Mouse (Mus musculus) hindbrain, embryonic 12.5 days (tissue): ENCODE data around the gene Shcbp1l. TPM values are rescaled to one million over a fixed set of nuclear protein-coding genes. Genes with fewer than 3 reads are reported as not detected.

Experiments used
- ATAC-seq: fragments of 200-750 bp; cut with Nextera tagmentation; 2 replicates; pipeline ENCODE4 v1.8.0; 2017; ENCODE audit warnings: moderate TSS enrichment; ENCODE audit not compliant: low FRiP score
- H3K27ac ChIP-seq: fragments of 300-500 bp; sonication (generic); 2 replicates; pipeline ENCODE4 v1.5.1; 2016; ENCODE audit warnings: mild to moderate bottlenecking
- H3K27me3 ChIP-seq: fragments of 300-500 bp; sonication (generic); 2 replicates; pipeline ENCODE4 v1.6.1; 2016; ENCODE audit warnings: mild to moderate bottlenecking
- H3K36me3 ChIP-seq: fragments of 300-500 bp; sonication (generic); 2 replicates; pipeline ENCODE4 v1.6.1; 2016; ENCODE audit warnings: mild to moderate bottlenecking
- H3K4me1 ChIP-seq: fragments of 300-500 bp; sonication (generic); 2 replicates; pipeline ENCODE4 v1.6.1; 2016
- H3K4me2 ChIP-seq: fragments of 300-500 bp; sonication (generic); replicated peaks from 2 replicates; pipeline ENCODE4 v1.6.1; 2016; ENCODE audit warnings: mild to moderate bottlenecking
- H3K4me3 ChIP-seq: fragments of 300-500 bp; sonication (generic); 2 replicates; pipeline ENCODE4 v1.5.1; 2016; ENCODE audit warnings: mild to moderate bottlenecking
- H3K9ac ChIP-seq: fragments of 300-500 bp; sonication (generic); 2 replicates; pipeline ENCODE4 v1.6.1; 2016; ENCODE audit warnings: mild to moderate bottlenecking, moderate library complexity
- H3K9me3 ChIP-seq: fragments of 300-500 bp; sonication (generic); replicated peaks from 2 replicates; pipeline ENCODE4 v1.6.1; 2016; ENCODE audit warnings: mild to moderate bottlenecking
- WGBS: fragments of 180-500 bp; shearing (Covaris S2); methylation state at CpG from one replicate; pipeline ENCODE4 v1.1.7; 2016; 5-methylcytosine and 5-hydroxymethylcytosine counted together
- polyA plus RNA-seq: library from polyadenylated mRNA; unstranded; fragments of >200 nt; fragmentation: Nextera tagmentation; extraction: Ambion mirVana; gene quantifications from 2 replicates; pipeline ENCODE4 v1.2.1, GENCODE M21; 2016

Gene Shcbp1l
- polyA plus RNA-seq, 1 experiment from 2014 or later = 0.39 TPM

GRCm38 (mm10) chr1:153493338-153493737 lies 68.4 kb downstream of the Shcbp1l start:
- Histone ChIP-seq H3K27ac (no peak overlapping the region), H3K36me3 (no peaks in the 10 kb centered on the region), H3K27me3 (no peaks in the 10 kb centered on the region), H3K9me3 (no peaks in the 10 kb centered on the region), H3K4me3 (no peak overlapping the region), H3K4me2 (no peak overlapping the region), H3K9ac (no peak overlapping the region), H3K4me1 (no peaks in the 10 kb centered on the region)
- WGBS = 26% methylated on average over 4 of the region's 4 CpGs
- no peak for ATAC-seq

GRCm38 (mm10) chr1:153493931-153494330 lies 69.0 kb downstream of the Shcbp1l start:
- Histone ChIP-seq H3K4me1 (no peaks in the 10 kb centered on the region), H3K27me3 (no peaks in the 10 kb centered on the region)
- ATAC-seq = no peak

GRCm38 (mm10) chr1:153496030-153496429 lies 71.1 kb downstream of the Shcbp1l start:
- Histone ChIP-seq H3K4me2 (no peak overlapping the region), H3K4me1 (no peaks in the 10 kb centered on the region), H3K27me3 (no peaks in the 10 kb centered on the region), H3K9me3 (no peaks in the 10 kb centered on the region), H3K27ac (no peak overlapping the region), H3K36me3 (no peaks in the 10 kb centered on the region), H3K9ac (no peak overlapping the region), H3K4me3 (no peak overlapping the region)
- no peak for ATAC-seq
- WGBS = 71% methylated on average over 3 of the region's 3 CpGs

More at GRCm38 (mm10) chr1:153493931-153494330, 69.0 kb downstream of the Shcbp1l start:
- H3K9me3 ChIP-seq = no peaks in the 10 kb centered on the region
- H3K27ac ChIP-seq = no peak overlapping the region
- no peaks in the 10 kb centered on the region for H3K36me3 ChIP-seq
- H3K9ac ChIP-seq = no peak overlapping the region
- H3K4me3 ChIP-seq = no peak overlapping the region
- 28% methylated on average over 6 of the region's 6 CpGs for WGBS
- H3K4me2 ChIP-seq = no peak overlapping the region

GRCm38 (mm10) chr1:153500030-153500429 lies 75.1 kb downstream of the Shcbp1l start:
- H3K4me2 ChIP-seq = no peak overlapping the region
- H3K36me3 ChIP-seq = no peaks in the 10 kb centered on the region
- no peak overlapping the region for H3K4me3 ChIP-seq
- no peaks in the 10 kb centered on the region for H3K27me3 ChIP-seq
- no peaks in the 10 kb centered on the region for H3K9me3 ChIP-seq
- H3K4me1 ChIP-seq = no peaks in the 10 kb centered on the region
- no peak overlapping the region for H3K27ac ChIP-seq
- 89% methylated on average over 9 of the region's 9 CpGs for WGBS
- ATAC-seq = no peak
- no peak overlapping the region for H3K9ac ChIP-seq

- no peak overlapping the region for H3K27ac ChIP-seq
- H3K36me3 ChIP-seq = no peaks in the 10 kb centered on the region
- H3K4me1 ChIP-seq = no peaks in the 10 kb centered on the region
- no peak overlapping the region for H3K9ac ChIP-seq
- 46% methylated on average over 5 of the region's 5 CpGs for WGBS
- ATAC-seq = no peak
- no peak overlapping the region for H3K4me2 ChIP-seq
- no peaks in the 10 kb centered on the region for H3K27me3 ChIP-seq
- no peak overlapping the region for H3K4me3 ChIP-seq
- H3K9me3 ChIP-seq = no peaks in the 10 kb centered on the region
Observed at GRCm38 (mm10) chr1:153501644-153502321, 76.8 kb downstream of the Shcbp1l start.

Other genes with a start within 250 kb of the Shcbp1l start
- gene Lamc2, start 238.7 kb upstream of the Shcbp1l start, polyA plus RNA-seq = 1.6 and 2.1 TPM in 2 replicates
- gene Lamc1, start 92.4 kb upstream of the Shcbp1l start, polyA plus RNA-seq = 35.7 and 36.0 TPM in 2 replicates
- gene Dhx9, start 62.5 kb downstream of the Shcbp1l start, polyA plus RNA-seq = 47.3 and 47.4 TPM in 2 replicates
- 14.4 and 14.7 TPM in 2 replicates for gene Npl, start 124.9 kb downstream of the Shcbp1l start, polyA plus RNA-seq
- gene Rgs8, start 227.9 kb downstream of the Shcbp1l start, polyA plus RNA-seq = 18.3 and 18.6 TPM in 2 replicates